Mouse (Mus musculus) ES-CJ7 (cell line): ENCODE data around the gene Gm27021.

Experiments
- DNase-seq: peaks from one replicate; pipeline ENCODE4 v3.0.0; 2011; ENCODE audit warnings: low read depth, low spot score

Gm27021 gene

DNA sequence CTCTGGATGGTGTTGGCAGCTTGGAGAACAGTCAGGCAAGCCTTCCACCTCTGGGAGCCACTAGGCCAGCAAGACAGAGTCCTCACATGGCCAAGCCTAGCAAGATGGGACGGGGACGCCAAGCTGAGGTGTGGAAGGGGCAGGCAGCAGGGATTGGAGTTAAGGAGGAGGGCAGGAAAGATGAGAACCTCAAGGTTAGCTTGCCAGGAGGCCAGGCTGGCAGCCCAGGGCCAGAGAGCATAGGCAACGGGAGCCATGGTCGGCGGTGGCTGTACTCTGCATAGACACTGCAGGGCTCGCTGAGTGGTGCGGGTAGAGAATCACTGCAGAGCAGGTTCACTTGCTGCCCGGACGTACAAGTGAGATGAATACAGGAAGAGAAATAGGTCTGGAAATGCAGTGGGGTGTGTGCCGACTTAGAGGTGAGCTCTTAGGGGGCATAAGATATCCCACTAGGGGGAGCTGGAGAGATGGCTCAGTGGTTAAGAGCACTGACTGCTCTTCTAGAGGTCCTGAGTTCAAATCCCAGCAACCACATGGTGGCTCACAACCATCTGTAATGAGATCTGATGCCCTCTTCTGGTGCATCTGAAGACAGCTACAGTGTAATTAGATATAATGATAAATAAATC, 25.7 kb downstream of the Gm27021 start:
- DNase-seq, result peak; percentile 85

DNA sequence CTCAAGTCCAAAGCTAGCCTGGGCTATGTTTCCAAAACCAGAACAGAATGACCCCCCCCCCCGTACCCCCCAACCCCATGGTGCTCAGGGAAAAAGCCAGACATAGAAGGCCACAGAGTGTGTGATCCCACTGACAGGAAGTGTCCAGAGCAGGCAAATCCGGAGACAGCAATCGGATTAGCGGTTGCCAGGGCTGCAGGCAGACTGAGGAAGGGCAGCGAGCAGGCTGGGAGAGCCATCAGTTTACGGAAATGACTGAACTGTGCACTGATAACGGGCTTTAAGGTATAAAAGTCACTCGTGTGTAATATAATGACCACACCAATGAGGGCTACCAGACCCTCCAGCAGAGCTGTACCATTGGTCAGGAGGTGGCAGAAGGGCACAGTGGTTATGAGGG, 26.6 kb downstream of the Gm27021 start:
- no peak for DNase-seq

- no peak for DNase-seq
Measured at GRCm38 (mm10) chr8:120634329-120634839, 33.5 kb downstream of the Gm27021 start.

- peak; percentile 72 for DNase-seq
Measured at GRCm38 (mm10) chr8:120633665-120634271, 34.1 kb downstream of the Gm27021 start.

DNA sequence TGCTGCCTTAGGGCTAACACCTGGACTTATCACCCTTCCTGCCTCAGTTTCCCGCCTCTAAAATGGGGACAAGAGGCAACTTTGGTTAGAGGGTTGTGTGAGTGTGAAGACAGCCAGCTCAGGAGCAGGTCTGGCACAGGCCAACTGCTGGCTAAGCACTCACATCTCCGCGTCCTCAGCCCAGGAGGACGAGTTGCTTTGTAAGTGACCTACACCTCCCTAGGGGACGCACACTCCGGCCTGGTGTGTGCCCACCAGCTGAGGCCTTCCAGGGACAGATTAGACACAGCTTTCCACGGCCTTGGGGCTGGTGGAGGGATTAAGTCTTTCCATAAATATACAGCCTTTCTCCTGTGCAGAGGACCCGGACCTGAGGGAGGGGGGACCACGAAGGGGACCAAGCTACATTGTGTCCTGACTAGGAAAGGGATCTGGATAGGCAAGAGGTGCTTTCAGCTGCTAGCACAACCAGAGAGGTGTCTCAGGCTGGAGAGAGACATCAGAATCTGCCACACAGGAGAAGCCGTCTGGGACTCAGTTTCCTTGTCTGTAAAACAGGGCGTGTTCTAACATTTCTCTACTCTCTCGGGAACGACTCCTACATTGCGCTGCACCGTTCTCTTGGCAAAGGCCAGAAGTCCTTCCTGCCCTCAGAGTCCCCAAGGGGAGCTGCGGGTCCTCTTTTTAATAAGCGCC, 34.8 kb downstream of the Gm27021 start:
- DNase-seq, result no peak

- peak; percentile 96 for DNase-seq
Measured at GRCm38 (mm10) chr8:120631441-120632375, 36.2 kb downstream of the Gm27021 start.

DNA sequence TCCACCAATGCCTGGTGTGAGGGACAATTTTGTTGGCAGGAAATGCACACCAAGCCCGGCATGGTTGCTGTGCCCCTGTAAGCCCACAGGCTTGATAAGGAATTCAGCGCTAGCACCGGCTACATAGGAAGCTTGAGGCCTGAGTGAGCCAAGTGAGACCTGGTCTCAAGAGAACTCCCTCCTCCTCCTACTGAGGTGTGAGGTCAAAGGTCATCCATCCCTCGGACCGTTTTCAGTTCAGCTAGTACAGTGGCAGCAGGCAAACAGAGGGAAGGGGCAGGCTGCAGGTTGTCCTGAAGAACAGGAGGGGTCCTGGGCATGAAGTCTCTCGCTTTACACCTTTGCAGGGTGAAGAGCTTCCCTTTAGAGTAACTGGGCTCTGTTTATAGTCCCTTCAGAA, 37.0 kb downstream of the Gm27021 start:
- DNase-seq, result peak; percentile 71

DNA sequence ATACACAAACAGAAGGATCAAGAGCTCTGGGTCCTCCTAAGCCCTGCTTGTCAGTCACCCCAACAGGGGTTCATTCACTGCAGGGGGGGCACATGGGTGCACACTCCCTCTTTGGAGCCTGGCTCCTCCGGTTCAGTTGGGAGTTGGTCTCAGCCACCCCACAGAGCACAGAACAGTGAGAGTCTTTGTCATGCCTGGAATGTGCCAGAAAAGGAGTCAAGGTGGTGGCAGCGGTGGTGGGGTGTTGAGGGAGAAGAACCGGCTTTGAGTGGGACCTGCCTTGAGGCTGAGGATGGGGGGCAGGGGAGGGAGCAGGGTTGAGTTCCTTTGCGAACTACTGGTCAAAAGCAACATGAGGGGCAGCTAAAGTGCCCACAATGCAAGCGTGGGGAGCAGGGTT, 37.8 kb downstream of the Gm27021 start:
- peak; percentile 55 for DNase-seq

GRCm38 (mm10) chr8:120627298-120627697, 40.6 kb downstream of the Gm27021 start:
- no peak for DNase-seq

- peak; percentile 98 for DNase-seq
Measured at GRCm38 (mm10) chr8:120626461-120626860, 41.4 kb downstream of the Gm27021 start.

GRCm38 (mm10) chr8:120623608-120624007, 44.3 kb downstream of the Gm27021 start:
- DNase-seq, result no peak

DNA sequence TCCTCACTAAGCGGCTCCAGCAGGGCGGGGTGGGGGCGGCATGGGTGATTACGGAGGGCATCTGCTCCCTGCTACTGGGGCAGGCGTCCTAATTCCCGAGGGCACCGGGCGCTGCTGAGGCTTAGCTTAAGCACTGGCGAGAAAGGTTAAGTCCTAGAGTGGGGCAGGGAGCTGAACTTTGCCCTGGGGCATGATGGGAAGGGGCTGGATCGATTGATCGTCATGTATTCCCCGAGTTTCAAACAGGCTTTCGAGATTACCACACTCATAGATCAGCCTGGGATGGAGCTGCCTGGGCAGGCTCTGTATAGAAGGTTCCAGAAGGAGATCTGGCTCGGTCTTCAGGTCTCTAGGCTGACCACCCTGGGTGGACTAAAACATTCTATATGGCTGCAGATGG, 45.7 kb downstream of the Gm27021 start:
- DNase-seq, result peak; percentile 59

DNA sequence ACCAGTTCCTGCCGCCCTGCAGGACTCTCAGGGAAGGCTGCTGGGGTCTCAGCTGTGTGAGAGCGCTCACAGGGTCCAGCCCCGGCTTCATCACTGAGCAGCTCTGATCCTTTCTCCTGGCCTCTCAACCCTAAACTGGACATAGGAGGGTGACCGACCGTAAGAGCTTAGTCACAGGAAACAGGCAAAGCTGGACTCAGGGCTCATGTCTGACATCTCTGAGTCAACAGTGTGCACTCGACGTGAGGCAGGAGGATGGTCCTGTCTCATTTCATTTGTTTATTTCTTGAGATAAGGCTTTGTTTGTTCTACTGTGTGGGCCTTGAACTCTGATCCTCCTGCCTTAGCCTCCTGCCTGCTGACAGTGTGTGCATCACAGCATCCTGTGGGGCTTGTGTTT, 47.4 kb downstream of the Gm27021 start:
- no peak for DNase-seq

DNA sequence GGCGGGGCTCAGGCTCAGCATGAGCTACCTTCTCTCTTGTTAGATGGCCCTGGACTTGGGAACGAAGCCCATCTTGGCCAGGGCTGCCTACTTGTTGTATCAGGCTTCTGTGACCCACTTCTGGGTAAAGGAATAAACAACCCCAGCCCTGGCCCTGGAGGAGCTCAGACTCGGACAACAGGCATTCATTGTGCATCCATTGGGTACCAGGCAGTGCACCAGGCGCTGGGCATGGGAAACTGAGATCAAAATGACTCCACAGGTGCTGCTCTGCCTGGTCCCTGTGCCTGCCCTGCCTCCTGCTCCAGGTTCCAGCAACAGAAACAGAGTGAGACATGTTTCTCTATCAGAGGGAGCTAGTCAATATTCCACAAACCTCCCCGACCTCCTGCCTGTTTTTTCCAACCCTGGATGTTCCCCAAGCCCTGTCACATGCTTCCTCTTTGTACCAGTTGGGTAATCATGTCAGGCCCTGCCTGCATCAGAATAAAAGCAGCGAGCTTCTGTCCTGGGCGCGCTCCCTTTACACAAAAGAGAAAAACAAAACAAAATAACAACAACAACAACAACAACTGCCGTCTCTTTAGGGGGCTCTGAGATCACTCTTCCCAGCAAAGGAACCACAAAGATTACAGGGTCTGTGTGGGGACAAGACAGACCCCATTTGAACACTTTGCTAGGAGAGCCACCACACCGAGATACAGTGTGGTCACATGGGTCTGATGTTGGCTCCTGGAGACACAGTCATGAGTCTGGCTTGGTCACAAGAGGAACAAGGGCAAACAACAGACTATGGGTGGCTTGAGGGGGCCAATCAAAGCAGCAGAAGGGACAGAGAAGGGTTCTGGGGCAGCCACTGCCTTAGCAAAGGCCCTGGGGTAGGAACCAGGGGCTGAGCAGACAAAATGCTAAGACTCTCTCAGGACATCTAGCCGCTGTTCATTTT, 48.4 kb downstream of the Gm27021 start:
- no peak for DNase-seq

DNA sequence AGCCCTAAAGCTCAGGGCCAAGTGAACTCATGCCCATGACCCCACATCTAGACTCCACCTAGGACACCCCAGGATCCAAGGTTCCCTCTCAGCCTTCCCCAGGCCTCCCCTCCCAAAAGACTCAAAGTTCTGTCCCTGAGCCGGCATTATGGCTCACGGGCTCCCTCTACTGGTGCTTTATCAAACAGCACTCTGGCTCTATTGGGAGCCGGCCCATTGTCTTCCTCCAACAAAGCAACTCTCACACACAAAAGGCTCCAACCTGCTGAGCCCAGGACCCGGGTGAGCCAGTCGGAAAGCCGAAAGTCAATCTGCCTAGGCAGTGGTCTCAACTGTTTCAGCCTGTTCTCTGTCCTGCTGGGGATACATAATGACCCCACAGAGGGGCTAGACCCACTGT, 49.8 kb downstream of the Gm27021 start:
- DNase-seq, result peak; percentile 93

- DNase-seq, result no peak
Measured at GRCm38 (mm10) chr8:120616663-120617626, 50.9 kb downstream of the Gm27021 start.

GRCm38 (mm10) chr8:120614491-120614890, 53.4 kb downstream of the Gm27021 start:
- DNase-seq, result no peak

DNA sequence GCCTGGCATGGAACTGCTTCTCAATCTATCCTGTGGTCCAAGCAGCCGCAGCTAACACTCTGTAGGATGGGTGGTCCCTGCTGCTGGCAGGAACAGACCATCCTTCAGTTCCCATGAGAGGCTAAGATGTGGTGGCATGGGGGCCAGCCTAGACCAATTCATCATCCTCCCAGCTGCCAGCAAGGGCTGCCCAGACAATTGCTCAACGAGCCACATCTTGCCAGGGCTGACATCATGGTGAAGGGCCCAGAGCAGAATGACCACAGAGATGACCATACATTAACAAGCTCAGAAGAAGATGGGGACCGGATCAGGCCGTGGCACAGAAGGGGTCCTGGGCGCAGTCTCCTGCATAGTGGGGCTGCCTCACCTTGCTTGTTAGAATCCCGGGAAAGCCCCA, 57.1 kb downstream of the Gm27021 start:
- DNase-seq, result no peak

GRCm38 (mm10) chr8:120607885-120608284, 60.0 kb downstream of the Gm27021 start:
- DNase-seq, result peak; percentile 82
